Mouse (Mus musculus): ENCODE data around the gene Irgm1.
"Not testable (repeated sequence)": the region's sequence is repeated elsewhere in the genome, so short reads cannot be mapped to it uniquely, and the experiment has no call there.

Irgm1 gene

DNA sequence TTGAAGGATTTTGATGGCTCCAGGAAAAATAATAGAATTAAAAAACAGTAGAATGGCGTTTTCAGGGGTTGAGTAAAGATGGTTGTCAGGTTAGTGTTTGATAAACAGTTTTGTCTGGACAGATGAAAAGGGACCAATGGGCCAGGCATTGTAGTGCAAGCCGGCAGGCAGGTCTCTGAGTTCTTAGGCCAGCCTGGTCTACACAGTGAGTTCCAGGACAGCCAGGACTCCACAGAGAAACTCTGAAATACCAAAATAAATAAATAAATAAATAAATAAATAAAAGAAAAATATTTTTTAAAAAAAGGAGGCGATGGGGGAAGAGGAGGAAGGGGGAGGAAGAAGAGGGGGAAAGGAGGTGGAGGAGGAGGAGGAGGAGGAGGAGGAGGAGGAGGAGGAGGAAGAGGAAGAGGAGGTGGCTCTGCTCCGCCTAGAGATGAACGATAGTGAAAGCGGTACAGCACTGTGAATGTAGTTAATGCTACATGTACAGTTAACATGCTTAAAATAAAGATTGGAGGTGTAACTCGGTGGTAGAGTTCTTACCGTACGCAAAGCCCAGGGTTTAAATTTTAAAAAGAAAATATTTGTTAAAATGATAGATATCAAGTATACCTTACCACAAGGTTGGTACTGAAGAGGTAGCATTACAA is 38.3 kb downstream of the Irgm1 start:
- no peak for DNase-seq (ENCODE audit: low spot score)

DNA sequence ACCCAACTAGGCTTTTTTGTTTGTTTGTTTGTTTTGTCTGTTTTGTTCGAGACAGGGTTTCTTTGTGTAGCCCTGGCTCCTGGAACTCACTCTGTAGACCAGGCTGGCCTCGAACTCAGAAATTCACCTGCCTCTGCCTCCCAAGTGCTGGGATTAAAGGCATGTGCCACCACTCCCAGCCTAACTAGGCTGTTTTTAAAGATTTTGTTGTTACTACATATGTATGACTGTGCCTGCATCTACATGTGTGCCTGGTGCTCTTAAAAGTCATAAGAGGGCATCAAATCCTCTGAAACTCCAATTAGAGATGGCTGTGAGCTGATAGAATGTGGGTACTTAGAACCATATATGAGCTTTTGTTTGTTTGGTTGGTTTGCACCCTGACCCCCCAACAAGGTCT is 40.2 kb downstream of the Irgm1 start:
- no peak for DNase-seq (ENCODE audit: low spot score)

DNA sequence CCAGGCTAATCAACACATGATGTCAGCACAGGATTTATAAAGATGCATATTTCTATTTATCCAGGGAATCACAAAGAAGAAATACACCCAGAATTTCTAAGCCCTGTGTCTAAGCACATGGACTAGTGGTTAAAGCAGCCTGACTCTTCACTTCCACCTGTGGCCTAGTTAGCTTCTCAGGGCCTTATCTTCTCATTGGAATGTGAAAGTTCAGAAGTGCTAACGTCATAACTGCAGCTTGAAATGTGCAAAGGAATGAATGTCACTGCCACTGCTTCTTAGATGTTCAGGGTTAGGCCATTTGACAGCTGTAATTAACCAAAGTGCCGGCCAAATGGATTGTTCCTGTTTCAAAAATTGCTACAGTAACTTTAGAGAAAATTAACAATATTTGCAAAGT is 41.2 kb downstream of the Irgm1 start:
- no peak for DNase-seq (ENCODE audit: low spot score)

DNA sequence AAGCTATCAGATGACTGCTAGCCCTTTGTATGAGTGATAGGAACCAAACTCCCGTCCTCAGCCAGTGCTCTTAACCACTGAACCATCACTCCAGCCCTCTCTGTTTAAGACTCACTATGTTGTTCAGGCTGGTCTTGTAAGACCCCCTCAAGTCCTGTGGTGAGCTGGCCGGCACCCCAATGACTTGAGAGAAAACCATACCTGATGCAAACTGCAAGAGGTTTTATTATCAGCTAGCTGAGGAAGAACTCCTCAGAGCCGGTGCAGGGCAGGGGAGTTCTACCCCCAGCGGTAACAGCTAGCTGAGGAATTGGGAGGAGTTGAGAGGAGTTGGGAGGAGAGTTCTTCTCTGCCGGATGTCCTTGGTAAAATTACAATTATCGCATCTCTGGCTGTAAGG is 43.6 kb downstream of the Irgm1 start:
- no peak for DNase-seq (ENCODE audit: low spot score)

DNA sequence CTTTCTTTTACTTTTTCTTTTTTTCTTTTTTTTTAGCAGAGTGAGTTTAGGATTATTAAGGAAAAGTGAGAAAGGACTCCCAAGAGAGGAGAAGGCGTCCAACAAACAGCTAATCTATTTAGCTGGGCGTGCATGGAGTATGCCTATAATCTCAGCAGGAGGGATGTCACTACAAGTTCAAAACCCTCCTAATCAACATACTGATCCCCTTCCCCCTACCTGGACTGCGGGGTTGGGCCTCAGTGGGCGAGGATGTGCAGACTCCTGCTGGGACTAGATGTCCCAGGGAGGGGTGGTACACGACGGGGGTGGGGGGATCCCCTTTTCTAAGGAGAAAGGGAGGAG is 44.8 kb downstream of the Irgm1 start:
- no peak for DNase-seq (ENCODE audit: low spot score)

DNA sequence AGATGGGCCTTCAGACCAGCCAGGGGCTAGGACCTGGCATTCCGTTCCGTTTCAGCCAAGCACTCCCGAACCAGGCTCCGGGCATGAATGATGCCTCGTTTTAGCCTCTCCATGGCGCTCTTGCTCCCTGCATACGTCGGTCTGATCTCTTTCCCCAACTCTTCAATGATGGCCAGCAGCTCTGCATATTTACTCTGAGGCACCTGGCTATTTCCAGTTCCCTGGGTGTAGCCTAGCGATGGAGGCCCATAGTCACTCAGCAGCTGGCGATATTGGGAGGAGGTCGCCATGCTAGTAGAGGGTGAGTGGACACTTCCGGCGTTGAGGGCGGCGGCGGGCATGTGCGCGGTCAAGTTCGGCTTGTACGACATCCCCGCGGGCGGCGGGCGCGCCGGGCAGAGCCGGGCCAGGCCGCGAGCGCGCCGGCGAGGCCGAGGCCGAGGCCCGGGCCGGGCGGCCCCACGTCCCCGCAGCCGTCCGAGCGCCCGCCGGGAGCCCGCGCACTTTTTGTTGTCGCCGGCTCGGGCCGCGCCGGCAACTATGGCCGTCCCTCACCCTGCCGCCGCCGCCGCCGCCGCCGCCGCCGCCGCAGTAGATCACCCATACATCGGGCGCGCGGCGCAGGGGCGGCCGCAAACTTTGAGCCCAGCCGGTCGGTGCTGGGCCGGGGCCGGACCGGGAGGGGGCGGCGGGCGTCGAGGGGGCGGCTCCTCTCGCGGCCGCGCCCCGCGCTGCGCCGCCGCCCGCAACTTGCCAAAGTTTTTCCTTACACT is 45.3 kb downstream of the Irgm1 start, which contains the start of the genes Trim7 and Gm12184:
Trim7 (plus strand) TSS at position 162 of the 773 bp plus-strand sequence.
Gm12184 (minus strand) TSS at position 677 of the 773 bp plus-strand sequence.
- DNase-seq (ENCODE audit: low spot score): not testable (repeated sequence)

DNA sequence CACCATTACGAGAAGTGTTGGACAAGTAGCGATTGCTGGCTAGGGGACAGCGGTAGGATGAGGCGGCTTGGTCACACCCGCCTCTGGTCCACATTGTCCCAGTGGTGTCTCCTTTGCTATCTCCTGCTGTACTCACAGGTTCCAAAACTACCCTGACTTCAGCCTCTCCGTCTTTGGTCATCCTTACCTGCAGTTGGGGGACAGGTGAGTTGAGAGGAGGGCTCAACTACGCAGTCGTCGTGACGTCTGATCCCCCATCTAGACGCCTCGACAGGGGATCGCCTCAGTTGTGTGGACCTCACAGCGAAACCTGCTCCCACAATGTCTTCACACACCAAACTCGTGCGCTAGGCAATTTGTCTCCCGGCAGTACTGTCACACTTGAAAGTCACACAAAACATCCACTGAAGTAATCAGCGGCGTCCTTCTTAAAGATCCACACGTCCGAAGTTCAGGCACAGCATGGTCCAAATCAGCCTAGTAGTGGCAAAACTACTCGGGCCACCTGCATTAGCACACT is 47.1 kb downstream of the Irgm1 start:
- DNase-seq (ENCODE audit: low spot score): no peak

DNA sequence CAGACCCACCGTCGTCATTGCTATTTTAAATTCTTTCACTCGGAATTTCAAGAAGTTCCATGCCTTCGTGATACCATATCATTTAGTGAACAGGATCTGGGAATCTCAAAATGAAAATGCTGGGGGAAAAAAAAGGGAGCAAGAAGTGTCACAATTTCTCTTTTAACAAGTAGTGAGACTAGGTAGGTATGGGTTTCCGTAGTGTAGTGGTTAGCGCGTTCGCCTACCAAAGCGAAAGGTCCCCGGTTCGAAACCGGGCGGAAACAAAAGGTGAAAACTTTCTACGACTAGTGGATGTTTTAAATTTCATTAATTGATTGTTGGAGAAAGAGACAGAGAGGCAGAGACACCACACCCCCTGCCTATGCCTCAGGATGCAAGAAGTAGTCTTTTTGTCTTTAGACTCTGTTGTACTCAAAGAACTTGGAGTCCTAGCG is 47.9 kb downstream of the Irgm1 start:
- DNase-seq (ENCODE audit: low spot score): peak; percentile 62

DNA sequence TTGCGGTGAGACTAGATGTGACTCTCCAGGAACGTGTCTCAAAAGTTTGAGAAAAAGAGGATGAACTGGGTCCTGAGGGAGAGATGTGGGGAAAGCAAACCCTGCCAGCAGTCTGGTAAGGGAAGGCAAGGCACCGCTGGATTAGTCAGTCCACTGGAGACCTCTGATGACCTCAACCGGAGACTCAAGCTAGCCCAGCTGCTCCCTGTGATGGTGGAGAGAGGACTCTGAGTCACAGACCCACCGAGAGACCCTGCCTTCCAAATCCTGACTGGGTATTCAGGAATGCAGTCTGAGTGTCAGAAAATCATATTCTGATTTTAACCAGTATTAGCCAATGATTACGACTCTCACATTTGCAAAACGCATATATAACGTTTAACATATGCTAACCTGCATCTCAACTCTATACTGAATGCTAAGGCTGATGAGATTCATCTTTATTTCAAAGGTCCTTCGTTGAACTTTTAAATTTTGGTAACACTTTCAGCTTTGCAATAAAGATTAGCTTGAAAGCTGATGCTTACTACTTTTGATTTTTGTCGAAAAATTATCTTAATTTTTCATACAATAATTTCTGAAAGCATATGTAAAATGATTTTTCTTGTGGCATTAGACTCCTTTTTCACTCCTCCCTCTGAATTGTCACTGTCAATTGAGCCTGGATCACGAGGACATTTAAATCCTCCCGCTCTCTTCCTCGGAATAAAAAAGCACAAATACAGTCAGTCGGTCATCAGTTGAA is 48.5 kb downstream of the Irgm1 start:
- no peak for DNase-seq (ENCODE audit: low spot score)

DNA sequence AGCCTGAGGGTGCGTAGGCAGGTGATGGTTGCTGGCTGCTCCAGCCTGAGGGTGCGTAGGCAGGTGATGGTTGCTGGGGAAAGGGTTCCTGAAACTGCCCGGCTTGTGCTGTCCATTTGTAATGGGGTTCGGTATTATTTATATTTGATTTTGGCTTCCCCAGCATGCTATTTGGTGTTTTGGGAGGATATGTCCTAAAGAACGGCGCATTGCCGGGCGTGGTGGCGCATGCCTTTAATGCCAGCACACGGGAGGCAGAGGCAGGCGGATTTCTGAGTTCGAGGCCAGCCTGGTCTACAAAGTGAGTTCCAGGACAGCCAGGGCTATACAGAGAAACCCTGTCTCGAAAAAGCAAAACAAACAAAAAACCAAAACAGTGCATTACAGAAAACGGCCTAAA is 50.2 kb downstream of the Irgm1 start:
- not testable (repeated sequence) for DNase-seq (ENCODE audit: low spot score)

DNA sequence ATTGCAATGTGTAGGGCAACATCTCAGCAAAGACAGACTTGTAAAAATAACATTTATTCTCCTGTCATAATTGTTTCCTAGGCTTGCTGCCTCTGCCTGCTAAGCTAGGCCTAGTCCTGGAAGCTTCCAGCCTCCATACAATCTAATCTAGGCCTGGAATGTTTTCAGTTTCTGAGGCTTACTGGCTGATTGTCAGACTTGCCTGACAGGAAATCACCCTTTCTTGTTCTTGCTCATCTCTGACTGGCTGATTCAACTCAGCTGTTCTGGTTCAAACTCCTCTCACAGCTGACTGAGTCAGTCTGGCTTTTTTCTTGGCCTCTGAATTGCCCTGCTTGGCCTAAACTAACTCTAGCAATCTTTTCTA is 51.2 kb downstream of the Irgm1 start:
- no peak for DNase-seq (ENCODE audit: low spot score)

DNA sequence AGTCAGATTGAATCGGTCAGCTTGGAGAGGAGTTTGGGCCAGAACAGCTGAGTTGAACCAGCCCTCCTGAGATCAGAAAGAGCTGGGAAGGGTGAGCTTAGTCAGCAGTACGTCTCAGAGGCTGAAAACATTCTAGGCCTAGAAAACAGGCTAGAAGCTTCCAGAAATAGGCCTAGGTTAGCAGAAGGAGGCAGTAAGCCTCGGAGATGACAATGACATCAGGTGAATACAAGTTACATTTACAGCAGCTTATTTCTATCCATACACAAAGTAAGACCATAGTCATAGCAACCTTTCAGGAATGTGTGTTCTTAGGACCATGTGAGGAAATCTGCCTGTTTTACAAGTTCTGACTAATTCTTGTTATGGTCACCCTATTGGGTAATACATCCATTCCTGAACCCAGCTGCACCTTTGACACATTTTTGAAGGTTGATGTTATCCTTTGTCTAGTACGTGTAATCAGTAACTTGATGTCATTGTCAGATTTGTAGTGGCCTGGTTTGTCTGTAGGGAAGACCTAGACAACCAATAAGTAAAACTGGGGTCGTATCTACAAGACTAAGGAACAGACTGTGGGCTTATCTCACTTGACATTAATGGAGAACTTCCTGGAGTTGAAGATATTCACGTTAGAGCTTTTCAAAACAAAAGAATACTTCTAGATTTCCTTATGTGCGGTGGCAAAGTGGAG is 51.7 kb downstream of the Irgm1 start:
- DNase-seq (ENCODE audit: low spot score): no peak

DNA sequence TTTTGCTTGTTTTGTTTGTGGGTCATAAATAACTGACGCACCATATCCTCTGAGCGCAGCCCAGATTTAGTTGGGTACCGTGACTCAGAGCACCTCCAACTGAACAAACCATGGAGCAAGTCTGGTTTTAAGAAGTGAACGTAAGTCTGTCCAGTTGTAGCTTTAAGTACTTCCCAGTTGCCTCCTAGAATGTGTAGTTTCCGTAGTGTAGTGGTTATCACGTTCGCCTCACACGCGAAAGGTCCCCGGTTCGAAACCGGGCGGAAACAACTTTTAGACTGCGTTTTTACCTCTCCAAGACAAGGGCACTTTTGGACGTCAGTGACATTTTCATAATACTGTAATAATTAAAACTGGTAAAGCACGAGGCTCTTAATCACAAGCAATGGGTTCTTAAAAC is 53.1 kb downstream of the Irgm1 start:
- DNase-seq (ENCODE audit: low spot score): peak; percentile 82

DNA sequence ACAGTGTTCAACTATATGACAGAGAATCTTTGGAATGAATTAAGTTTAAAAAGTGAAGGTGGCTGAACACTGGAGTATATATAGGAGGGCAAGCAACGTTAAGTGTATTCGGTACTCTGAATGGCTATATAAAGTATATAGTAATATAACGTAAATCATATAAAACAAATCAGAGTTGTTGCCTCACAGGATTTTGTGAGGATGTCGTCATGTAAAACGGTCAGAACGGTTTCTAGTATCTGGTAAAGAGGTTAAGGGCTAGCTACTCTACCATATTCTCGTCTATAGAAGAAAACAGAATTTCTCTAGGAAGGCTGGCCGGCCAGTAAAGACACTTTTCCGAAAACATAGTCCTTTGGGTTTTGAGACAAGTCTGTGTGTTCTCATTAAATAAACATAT is 53.7 kb downstream of the Irgm1 start:
- DNase-seq (ENCODE audit: low spot score): no peak

DNA sequence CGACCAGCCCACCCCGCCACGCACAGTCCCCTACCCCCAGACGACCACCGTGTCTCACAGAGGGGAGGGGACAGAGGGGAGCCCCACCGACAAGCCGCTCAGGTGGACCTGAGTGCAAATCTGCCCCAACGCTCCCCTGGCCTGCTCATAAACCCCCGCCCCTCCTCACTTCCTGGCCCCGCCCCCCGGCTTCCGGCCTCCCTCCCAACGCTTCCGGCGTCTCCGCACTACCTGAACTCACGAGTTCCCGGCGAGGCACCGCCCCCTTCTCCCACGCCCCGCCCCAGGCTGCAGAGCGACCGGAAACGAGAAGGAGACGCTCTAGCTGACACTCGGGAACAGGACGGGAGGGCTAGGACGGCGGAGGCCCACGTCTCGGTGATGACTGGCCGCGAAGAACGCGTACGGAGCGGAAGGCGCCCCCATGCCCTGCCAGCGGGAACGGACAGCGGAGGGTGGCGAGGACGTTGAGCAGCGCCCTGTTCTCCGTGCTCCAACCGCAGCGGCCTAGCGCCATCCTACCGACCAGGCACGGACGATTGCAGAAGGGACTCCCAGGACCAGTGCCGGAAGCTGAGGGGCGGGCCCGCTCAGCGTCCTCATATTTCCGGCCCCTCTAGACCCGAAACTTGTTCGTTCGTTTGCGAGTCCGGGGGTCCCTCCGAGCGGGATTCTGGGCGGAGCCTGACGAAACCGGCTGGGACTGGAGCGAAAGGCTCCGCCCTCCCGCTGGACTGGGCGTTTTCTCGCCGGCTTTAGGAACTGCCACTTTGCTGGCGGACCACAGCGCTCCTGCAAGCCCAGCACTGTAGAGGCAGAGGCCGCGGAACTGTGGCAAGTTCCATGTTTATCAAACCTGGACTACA is 54.5 kb downstream of the Irgm1 start, which contains the start of gene Trim41:
Trim41 (minus strand) TSS at position 554 of the 866 bp plus-strand sequence.
- peak; percentile 100 for DNase-seq (ENCODE audit: low spot score)

DNA sequence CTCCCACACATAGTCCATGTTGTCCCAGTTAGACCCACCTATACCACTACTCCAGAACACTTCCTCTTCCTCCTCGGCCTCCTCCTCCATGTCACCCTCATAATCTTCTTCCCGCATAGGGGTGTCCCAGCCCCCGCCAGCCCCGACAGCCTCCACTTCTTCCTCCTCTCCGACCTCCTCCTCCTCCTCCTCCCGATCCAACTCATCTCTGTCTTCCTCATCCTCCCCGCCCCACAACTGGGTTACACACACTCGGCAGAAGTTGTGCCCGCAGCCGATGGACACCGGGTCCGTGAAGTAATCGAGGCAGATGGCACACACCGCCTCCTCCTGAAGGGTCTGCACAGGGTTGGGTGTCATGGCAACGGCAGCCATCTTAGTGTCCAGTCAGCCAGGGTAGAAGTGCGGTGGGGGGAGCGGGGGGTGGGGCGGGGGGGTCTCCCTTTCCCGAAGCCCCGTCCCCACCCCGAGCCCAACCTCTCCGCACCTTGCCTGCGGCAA is 55.2 kb downstream of the Irgm1 start:
- peak; percentile 73 for DNase-seq (ENCODE audit: low spot score)

DNA sequence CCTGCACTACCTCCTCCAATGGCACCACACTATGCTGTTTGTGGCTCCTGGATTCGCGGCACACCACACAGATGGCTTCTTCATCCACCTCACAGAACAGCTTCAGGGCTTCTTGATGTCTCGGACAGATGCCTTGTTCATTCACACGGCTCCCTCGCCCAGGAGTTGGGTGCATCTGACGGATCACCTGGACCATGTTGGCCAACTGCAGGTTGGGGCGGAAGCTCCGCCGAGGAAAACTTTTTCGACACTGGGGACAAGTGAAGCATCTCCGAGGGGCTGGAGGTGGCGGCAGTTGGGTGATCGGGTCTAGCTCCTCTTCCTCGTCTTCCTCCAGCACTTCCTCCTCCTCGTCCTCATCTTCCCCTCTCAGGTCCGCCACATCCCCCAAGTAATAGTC is 55.6 kb downstream of the Irgm1 start:
- peak; percentile 54 for DNase-seq (ENCODE audit: low spot score)

DNA sequence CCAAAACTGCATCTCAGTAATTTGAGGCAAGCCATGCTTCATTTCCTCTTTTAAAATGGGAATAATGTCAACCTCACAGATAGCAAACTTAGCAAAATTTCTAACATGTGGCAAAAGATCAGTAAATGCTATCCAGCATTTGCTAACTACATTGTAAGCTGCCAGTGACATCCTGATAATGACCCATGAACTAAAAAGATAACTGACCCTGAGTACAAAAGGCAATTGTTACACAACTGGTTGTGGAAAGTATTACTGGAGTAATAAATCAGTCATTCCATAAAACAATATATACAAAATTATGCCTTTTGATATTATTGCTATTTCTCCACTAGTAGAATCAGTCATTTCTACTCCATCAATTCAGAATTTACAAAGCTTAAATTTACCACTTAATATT is 57.7 kb downstream of the Irgm1 start:
- no peak for DNase-seq (ENCODE audit: low spot score)
